Mouse (Mus musculus) embryonic facial prominence, embryonic 15.5 days (tissue): ENCODE results near the gene Mpig6b. TPM values are rescaled to one million over a fixed set of nuclear protein-coding genes. Genes with fewer than 3 reads are reported as not detected.

ENCODE experiments used
- ATAC-seq: fragments of 200-750 bp; cut with Nextera tagmentation; 2 replicates; pipeline ENCODE4 v1.8.0; 2017; ENCODE audit warnings: low read depth, moderate TSS enrichment; ENCODE audit not compliant: insufficient number of reproducible peaks, low FRiP score, low TSS enrichment
- H3K27ac ChIP-seq: fragments of 300-500 bp; sonication (generic); replicated peaks from 2 replicates; pipeline ENCODE4 v1.5.1; 2015; ENCODE audit warnings: mild to moderate bottlenecking, inconsistent platforms
- H3K27me3 ChIP-seq: fragments of 300-500 bp; sonication (generic); 2 replicates; pipeline ENCODE4 v1.6.1; 2015; ENCODE audit warnings: inconsistent platforms
- H3K36me3 ChIP-seq: fragments of 300-500 bp; sonication (generic); 2 replicates; pipeline ENCODE4 v1.6.1; 2015; ENCODE audit warnings: mild to moderate bottlenecking, inconsistent platforms
- H3K4me1 ChIP-seq: fragments of 300-500 bp; sonication (generic); 2 replicates; pipeline ENCODE4 v1.6.1; 2015; ENCODE audit warnings: inconsistent platforms
- H3K4me2 ChIP-seq: fragments of 300-500 bp; sonication (generic); replicated peaks from 2 replicates; pipeline ENCODE4 v1.6.1; 2015; ENCODE audit warnings: mild to moderate bottlenecking, inconsistent platforms
- H3K4me3 ChIP-seq: fragments of 300-500 bp; sonication (generic); replicated peaks from 2 replicates; pipeline ENCODE4 v1.5.1; 2015; ENCODE audit warnings: mild to moderate bottlenecking, inconsistent platforms
- H3K9ac ChIP-seq: fragments of 300-500 bp; sonication (generic); 2 replicates; pipeline ENCODE4 v1.6.1; 2015; ENCODE audit warnings: inconsistent platforms
- H3K9me3 ChIP-seq: fragments of 300-500 bp; sonication (generic); replicated peaks from 2 replicates; pipeline ENCODE4 v1.6.1; 2016; ENCODE audit warnings: inconsistent platforms
- WGBS: fragments of 180-500 bp; shearing (Covaris S2); methylation state at CpG from one replicate; pipeline ENCODE4 v1.1.7; 2015; 5-methylcytosine and 5-hydroxymethylcytosine counted together
- polyA plus RNA-seq: library from polyadenylated mRNA; unstranded; fragments of >200 nt; fragmentation: Nextera tagmentation; extraction: Ambion mirVana; gene quantifications from 2 replicates; pipeline ENCODE4 v1.2.1, GENCODE M21; 2015

Mpig6b gene
- 1.1 and 1.4 TPM in 2 replicates for polyA plus RNA-seq

GRCm38 (mm10) chr17:35066084-35066483 lies at the start of gene Mpig6b:
Mpig6b (minus strand) TSS chr17:35066184.
- Histone ChIP-seq H3K4me1 (peaks cover 27% of the 10 kb centered on the region), H3K4me2 (peak within 1 kb of the TSS; percentile 54), H3K9me3 (no peaks in the 10 kb centered on the region), H3K27me3 (peaks cover 22% of the 10 kb centered on the region; the same call in 1 of the 2 replicates), H3K27ac (peak within 1 kb of the TSS; percentile 80), H3K4me3 (peak within 1 kb of the TSS; percentile 41), H3K36me3 (peaks cover 19% of the 10 kb centered on the region), H3K9ac (0 out of 2 replicates have a peak within 1 kb of the TSS, but pooled peaks have one; percentile 26)
- ATAC-seq = no peak
- 52% methylated on average over 10 of the region's 10 CpGs for WGBS

GRCm38 (mm10) chr17:35115046-35116019 lies 49.3 kb upstream of the Mpig6b start, which contains the start of gene Ly6g5b:
Ly6g5b (minus strand) TSS chr17:35115428.
- no peak for ATAC-seq
- WGBS = 85% methylated on average over 8 of the region's 8 CpGs
- H3K36me3 ChIP-seq = peaks cover 55% of the 10 kb centered on the region

GRCm38 (mm10) chr17:35111774-35112173 lies 45.8 kb upstream of the Mpig6b start:
- Histone ChIP-seq H3K27ac (no peak overlapping the region), H3K9ac (no peak overlapping the region), H3K9me3 (no peaks in the 10 kb centered on the region), H3K4me1 (no peaks in the 10 kb centered on the region), H3K27me3 (no peaks in the 10 kb centered on the region), H3K4me2 (no peak overlapping the region), H3K4me3 (no peak overlapping the region), H3K36me3 (peaks cover 30% of the 10 kb centered on the region)
- ATAC-seq = no peak
- 78% methylated on average over 9 of the region's 9 CpGs for WGBS

More at GRCm38 (mm10) chr17:35115046-35116019, 49.3 kb upstream of the Mpig6b start, which contains the start of gene Ly6g5b:
- H3K27me3 ChIP-seq = no peaks in the 10 kb centered on the region
- H3K4me2 ChIP-seq = no peak within 1 kb of the TSS
- no peak within 1 kb of the TSS for H3K9ac ChIP-seq
- H3K9me3 ChIP-seq = no peaks in the 10 kb centered on the region
- H3K27ac ChIP-seq = no peak within 1 kb of the TSS
- H3K4me3 ChIP-seq = no peak within 1 kb of the TSS
- peaks cover 9% of the 10 kb centered on the region for H3K4me1 ChIP-seq

- WGBS = 85% methylated on average over 6 of the region's 6 CpGs
- no peak within 1 kb of the TSS for H3K9ac ChIP-seq
- no peak within 1 kb of the TSS for H3K27ac ChIP-seq
- peaks cover 7% of the 10 kb centered on the region for H3K4me1 ChIP-seq
- peaks cover 10% of the 10 kb centered on the region; the same call in 1 of the 2 replicates for H3K36me3 ChIP-seq
- no peak for ATAC-seq
- H3K4me2 ChIP-seq = no peak within 1 kb of the TSS
- no peaks in the 10 kb centered on the region for H3K27me3 ChIP-seq
- H3K4me3 ChIP-seq = no peak within 1 kb of the TSS
- no peaks in the 10 kb centered on the region for H3K9me3 ChIP-seq
Measured at GRCm38 (mm10) chr17:35108097-35108496, 42.1 kb upstream of the Mpig6b start, which contains the start of gene Ly6g5c. Ly6g5c (plus strand) TSS chr17:35108279.

GRCm38 (mm10) chr17:35106522-35106921 lies 40.5 kb upstream of the Mpig6b start:
- ATAC-seq = no peak

GRCm38 (mm10) chr17:35105740-35106389 lies 39.9 kb upstream of the Mpig6b start:
- Histone ChIP-seq H3K9ac (no peak overlapping the region), H3K36me3 (peaks cover 32% of the 10 kb centered on the region), H3K4me1 (peaks cover 7% of the 10 kb centered on the region), H3K9me3 (no peaks in the 10 kb centered on the region), H3K4me3 (0 out of 2 replicates have a peak overlapping the region, but pooled peaks have one; percentile 13), H3K27me3 (no peaks in the 10 kb centered on the region), H3K4me2 (peak overlapping the region; percentile 40), H3K27ac (no peak overlapping the region)
- WGBS = 24% methylated on average over 13 of the region's 13 CpGs
- ATAC-seq = no peak

More at GRCm38 (mm10) chr17:35106522-35106921, 40.5 kb upstream of the Mpig6b start:
- H3K4me2 ChIP-seq = 0 out of 2 replicates have a peak overlapping the region, but pooled peaks have one; percentile 40
- 0 out of 2 replicates have a peak overlapping the region, but pooled peaks have one; percentile 13 for H3K4me3 ChIP-seq
- H3K36me3 ChIP-seq = peaks cover 26% of the 10 kb centered on the region
- H3K9me3 ChIP-seq = no peaks in the 10 kb centered on the region
- no peak overlapping the region for H3K9ac ChIP-seq
- 62% methylated on average over 3 of the region's 3 CpGs for WGBS
- H3K27me3 ChIP-seq = no peaks in the 10 kb centered on the region
- peaks cover 7% of the 10 kb centered on the region for H3K4me1 ChIP-seq
- H3K27ac ChIP-seq = no peak overlapping the region

GRCm38 (mm10) chr17:35104754-35105153 lies 38.8 kb upstream of the Mpig6b start:
- WGBS = 73% methylated on average over 6 of the region's 6 CpGs
- Histone ChIP-seq H3K9me3 (no peaks in the 10 kb centered on the region), H3K36me3 (peaks cover 43% of the 10 kb centered on the region), H3K4me1 (peaks cover 7% of the 10 kb centered on the region), H3K4me3 (no peak overlapping the region), H3K9ac (no peak overlapping the region), H3K4me2 (no peak overlapping the region), H3K27ac (no peak overlapping the region), H3K27me3 (no peaks in the 10 kb centered on the region)
- ATAC-seq = no peak

- Histone ChIP-seq H3K4me3 (no peak overlapping the region), H3K9ac (no peak overlapping the region), H3K4me1 (peaks cover 7% of the 10 kb centered on the region), H3K4me2 (no peak overlapping the region), H3K27ac (no peak overlapping the region), H3K27me3 (no peaks in the 10 kb centered on the region), H3K36me3 (peaks cover 49% of the 10 kb centered on the region), H3K9me3 (no peaks in the 10 kb centered on the region)
- WGBS = 86% methylated on average over 7 of the region's 7 CpGs
- ATAC-seq = no peak
Measured at GRCm38 (mm10) chr17:35104079-35104478, 38.1 kb upstream of the Mpig6b start.

GRCm38 (mm10) chr17:35103221-35103690 lies 37.3 kb upstream of the Mpig6b start:
- no peaks in the 10 kb centered on the region for H3K27me3 ChIP-seq
- H3K4me3 ChIP-seq = no peak overlapping the region
- H3K9ac ChIP-seq = no peak overlapping the region
- ATAC-seq = no peak
- H3K9me3 ChIP-seq = no peaks in the 10 kb centered on the region
- WGBS = 63% methylated on average over 6 of the region's 6 CpGs
- H3K4me1 ChIP-seq = peaks cover 7% of the 10 kb centered on the region
- H3K36me3 ChIP-seq = peaks cover 58% of the 10 kb centered on the region
- no peak overlapping the region for H3K27ac ChIP-seq
- H3K4me2 ChIP-seq = no peak overlapping the region

GRCm38 (mm10) chr17:35102299-35102698 lies 36.3 kb upstream of the Mpig6b start:
- WGBS = 73% methylated on average over 8 of the region's 8 CpGs
- H3K9me3 ChIP-seq = no peaks in the 10 kb centered on the region
- H3K4me3 ChIP-seq = no peak overlapping the region
- H3K4me2 ChIP-seq = no peak overlapping the region
- no peak overlapping the region for H3K9ac ChIP-seq
- ATAC-seq = no peak
- H3K27me3 ChIP-seq = no peaks in the 10 kb centered on the region
- H3K27ac ChIP-seq = 0 out of 2 replicates have a peak overlapping the region, but pooled peaks have one; percentile 34
- peaks cover 7% of the 10 kb centered on the region for H3K4me1 ChIP-seq
- peaks cover 67% of the 10 kb centered on the region for H3K36me3 ChIP-seq

GRCm38 (mm10) chr17:35101161-35101560 lies 35.2 kb upstream of the Mpig6b start:
- no peak for ATAC-seq
- Histone ChIP-seq H3K4me3 (no peak overlapping the region), H3K9ac (no peak overlapping the region), H3K9me3 (no peaks in the 10 kb centered on the region), H3K4me1 (peaks cover 5% of the 10 kb centered on the region), H3K27ac (no peak overlapping the region), H3K4me2 (no peak overlapping the region), H3K27me3 (no peaks in the 10 kb centered on the region), H3K36me3 (peaks cover 79% of the 10 kb centered on the region)
- WGBS = 88% methylated on average over 11 of the region's 11 CpGs
